Mouse (Mus musculus): ENCODE results near the gene Lypd6b.

The Lypd6b gene

GRCm38 (mm10) chr2:49957449-49957848 lies 170.0 kb downstream of the Lypd6b start:
- WGBS: 89% methylated on average over 2 of the region's 2 CpGs

GRCm38 (mm10) chr2:49961991-49962390 lies 174.5 kb downstream of the Lypd6b start:
- 93% methylated on average over 2 of the region's 2 CpGs for WGBS

- WGBS: 84% methylated on average over 3 of the region's 3 CpGs
Measured at GRCm38 (mm10) chr2:49964899-49965298, 177.4 kb downstream of the Lypd6b start.

- 67% methylated on average over 3 of the region's 3 CpGs for WGBS
Measured at GRCm38 (mm10) chr2:49967748-49968147, 180.3 kb downstream of the Lypd6b start.

GRCm38 (mm10) chr2:49970990-49971389 lies 183.5 kb downstream of the Lypd6b start:
- 94% methylated on average over 3 of the region's 3 CpGs for WGBS

GRCm38 (mm10) chr2:49978606-49979005 lies 191.1 kb downstream of the Lypd6b start:
- WGBS: 87% methylated on average over 10 of the region's 10 CpGs

GRCm38 (mm10) chr2:49979991-49980390 lies 192.5 kb downstream of the Lypd6b start:
- 86% methylated on average over 3 of the region's 3 CpGs for WGBS

- 25% methylated on average over 5 of the region's 5 CpGs for WGBS
Measured at GRCm38 (mm10) chr2:49983021-49983420, 195.5 kb downstream of the Lypd6b start.

GRCm38 (mm10) chr2:49984780-49985179 lies 197.3 kb downstream of the Lypd6b start:
- WGBS: 64% methylated on average over 3 of the region's 3 CpGs

- 92% methylated on average over 4 of the region's 4 CpGs for WGBS
Measured at GRCm38 (mm10) chr2:49995841-49996240, 208.4 kb downstream of the Lypd6b start.

- 70% methylated on average over 1 of the region's 1 CpGs for WGBS
Measured at GRCm38 (mm10) chr2:49997216-49997615, 209.7 kb downstream of the Lypd6b start.
